Mouse (Mus musculus) cerebellum, adult 8-10 months (tissue): ENCODE measurements around the gene Mex3d.

Experiments
- DNase-seq: peaks from one replicate; pipeline ENCODE4 v3.0.0; 2022

Gene Mex3d

DNA sequence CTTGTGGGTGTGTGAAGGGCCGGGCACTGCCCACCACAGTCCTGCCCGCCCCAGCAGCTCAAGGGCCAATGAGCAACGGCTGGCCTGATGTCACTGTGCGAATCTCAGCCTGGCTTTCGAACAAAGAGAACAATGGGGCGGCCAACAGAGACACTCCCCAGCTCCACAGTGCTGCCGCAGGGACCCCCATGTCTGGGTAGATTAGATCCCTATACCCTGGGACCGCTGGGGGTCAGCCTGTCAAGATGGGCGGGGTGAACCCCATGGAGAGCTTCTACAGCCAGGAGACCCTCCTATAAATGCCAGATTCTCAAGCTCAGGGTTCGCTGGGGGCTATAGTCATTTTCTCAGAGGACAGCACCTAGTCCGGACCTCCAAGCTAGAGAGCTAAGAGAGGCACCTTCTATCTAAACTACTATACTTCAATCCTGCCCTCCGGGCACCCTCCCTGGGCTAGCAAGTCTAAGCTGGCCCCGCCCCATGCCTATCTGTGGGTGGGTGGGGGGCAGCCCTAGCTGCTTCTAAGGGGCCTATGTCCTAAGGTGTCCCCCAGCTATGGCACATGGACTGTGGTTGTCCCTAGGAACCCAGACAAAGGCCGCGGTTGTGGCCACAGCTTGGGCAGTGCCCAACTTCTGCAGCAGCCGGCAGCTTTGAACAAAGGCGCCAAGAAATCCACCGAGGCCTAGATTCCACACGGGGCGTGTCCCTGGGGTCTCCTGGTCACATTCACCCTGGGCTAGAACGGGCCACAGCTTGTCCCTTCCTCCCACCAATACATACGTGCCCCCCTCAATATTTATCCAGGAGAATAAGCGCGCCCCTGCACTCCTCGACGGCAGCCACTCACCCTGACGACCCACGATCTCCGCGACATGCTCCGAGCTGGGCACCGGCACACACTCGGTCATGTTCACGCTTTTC lies 1.4 kb downstream of the Mex3d start:
- no peak for DNase-seq

DNA sequence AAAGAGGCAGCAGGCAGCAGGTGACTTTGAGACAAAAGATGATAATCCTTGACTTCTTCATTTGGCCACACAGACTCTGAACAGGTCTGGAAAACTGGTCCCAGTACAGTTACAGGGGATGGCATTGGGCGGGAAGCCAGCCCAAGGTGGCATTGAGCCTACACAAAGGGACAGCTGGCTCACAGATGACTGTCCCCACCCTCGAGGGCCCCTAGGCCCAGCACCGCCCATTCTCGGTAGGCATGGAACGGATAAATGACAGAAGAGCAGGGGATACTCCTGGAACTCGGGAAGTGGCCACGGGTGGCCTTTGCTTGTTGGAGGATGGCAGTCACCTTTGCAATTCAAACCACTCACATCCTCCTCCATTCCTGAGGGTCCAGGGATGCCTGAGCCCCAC lies 2.1 kb downstream of the Mex3d start:
- no peak for DNase-seq

- DNase-seq: no peak
Measured at GRCm38 (mm10) chr10:80384709-80385108, 2.8 kb downstream of the Mex3d start.

- no peak for DNase-seq
Measured at GRCm38 (mm10) chr10:80384115-80384639, 3.3 kb downstream of the Mex3d start.

DNA sequence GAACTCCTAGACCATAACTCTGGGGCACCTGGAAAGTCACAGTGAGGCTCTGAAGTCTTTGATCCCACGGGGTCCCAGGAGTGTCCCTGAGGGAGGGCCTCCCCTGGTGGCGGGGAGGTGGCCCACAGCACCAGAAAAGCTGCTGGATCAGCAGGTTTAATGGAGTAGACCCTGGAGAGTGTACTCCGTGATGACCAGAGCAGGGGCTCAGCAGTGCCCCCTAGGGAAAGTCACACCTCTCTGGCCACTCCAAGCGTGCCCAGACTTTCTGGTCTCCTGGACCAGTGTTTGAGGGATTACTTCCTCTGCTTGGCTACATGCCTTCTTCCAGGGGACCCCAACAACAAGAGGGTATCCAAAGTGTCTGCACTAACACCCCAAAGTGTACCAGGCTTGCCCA lies 4.0 kb downstream of the Mex3d start:
- no peak for DNase-seq

GRCm38 (mm10) chr10:80382641-80383365 lies 4.7 kb downstream of the Mex3d start:
- no peak for DNase-seq

- no peak for DNase-seq
Measured at GRCm38 (mm10) chr10:80377716-80378115, 9.7 kb downstream of the Mex3d start.

- DNase-seq: peak; percentile 87
Measured at GRCm38 (mm10) chr10:80376160-80376559, 11.3 kb downstream of the Mex3d start.

GRCm38 (mm10) chr10:80374063-80374462 lies 13.4 kb downstream of the Mex3d start:
- peak; percentile 87 for DNase-seq

GRCm38 (mm10) chr10:80372706-80373105 lies 14.8 kb downstream of the Mex3d start:
- DNase-seq: no peak

- DNase-seq: no peak
Measured at GRCm38 (mm10) chr10:80371983-80372382, 15.5 kb downstream of the Mex3d start.

GRCm38 (mm10) chr10:80371411-80371966 lies 16.0 kb downstream of the Mex3d start:
- DNase-seq: peak; percentile 61

DNA sequence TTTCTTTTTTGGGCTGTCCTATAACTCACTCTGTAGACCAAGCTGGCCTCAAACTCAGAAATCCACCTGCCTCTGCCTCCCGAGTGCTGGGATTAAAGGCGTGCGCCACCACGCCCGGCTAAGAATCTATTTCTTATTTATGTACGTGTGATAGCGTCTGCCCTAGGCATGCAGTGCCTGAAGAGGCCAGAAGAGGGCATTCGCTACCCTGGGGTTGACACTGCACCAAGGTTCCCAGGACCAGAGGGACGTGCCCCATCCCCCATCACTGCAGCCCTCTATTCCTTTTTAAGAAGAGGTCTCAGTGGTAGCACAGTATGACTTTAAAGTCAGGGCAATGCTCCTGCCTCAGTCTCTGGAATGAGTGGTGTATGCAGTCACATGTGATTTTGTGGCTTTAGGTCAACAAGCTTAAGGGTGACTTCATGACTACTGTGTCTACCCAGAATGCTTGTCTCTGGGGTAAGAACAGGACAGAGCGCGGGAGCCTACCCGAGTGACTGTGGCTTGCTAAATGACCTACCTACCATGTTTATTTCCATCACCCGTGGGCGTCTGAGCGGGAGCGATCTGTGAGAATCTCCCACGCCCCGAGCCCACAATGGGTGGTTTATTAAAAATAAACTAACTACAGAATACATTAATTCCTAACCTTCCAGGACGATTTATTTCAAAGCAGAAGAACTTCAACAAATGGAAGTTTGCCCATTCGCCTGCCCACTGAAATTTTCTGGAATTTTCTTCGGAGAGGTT lies 17.3 kb downstream of the Mex3d start:
- DNase-seq: no peak

GRCm38 (mm10) chr10:80368392-80368791 lies 19.1 kb downstream of the Mex3d start:
- DNase-seq: no peak

DNA sequence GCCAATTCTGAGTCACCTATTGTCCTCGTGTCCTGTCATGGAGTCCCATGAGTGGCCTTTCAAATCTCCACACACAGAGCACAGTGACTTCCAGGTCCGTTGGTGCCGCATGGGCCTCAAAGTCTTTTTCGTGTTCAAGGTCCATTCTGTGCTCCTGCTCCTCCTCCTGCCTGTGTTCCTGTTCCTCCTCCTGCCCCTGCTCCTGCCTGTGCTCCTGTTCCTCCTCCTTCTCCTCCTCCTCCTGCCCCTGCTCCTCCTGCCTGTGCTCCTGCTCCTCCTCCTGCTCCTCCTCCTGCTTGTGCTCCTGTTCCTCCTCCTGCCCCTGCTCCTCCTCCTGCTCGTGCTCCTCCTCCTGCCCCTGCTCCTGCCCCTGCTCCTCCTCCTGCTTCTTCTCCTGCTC lies 19.5 kb downstream of the Mex3d start:
- DNase-seq: no peak

DNA sequence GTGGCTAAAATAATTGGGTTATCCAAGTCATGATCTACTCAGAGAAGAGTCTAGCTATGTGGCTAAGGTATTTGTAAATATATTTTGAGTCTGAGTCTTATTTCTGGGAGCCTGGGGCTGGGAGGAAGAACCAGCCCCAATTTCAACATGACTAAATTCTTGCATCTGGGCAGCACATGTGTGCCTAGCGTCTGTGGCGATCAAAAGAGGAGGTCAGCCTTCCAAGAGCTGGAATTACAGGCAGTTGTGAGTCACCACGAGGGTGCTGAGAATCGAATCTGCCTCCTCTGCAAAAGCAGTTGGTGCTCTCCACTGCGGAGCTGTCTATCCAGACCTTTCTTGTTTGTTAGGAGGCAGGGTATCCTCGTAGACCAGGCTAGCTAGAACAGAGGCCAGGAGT lies 21.7 kb downstream of the Mex3d start:
- DNase-seq: no peak

DNA sequence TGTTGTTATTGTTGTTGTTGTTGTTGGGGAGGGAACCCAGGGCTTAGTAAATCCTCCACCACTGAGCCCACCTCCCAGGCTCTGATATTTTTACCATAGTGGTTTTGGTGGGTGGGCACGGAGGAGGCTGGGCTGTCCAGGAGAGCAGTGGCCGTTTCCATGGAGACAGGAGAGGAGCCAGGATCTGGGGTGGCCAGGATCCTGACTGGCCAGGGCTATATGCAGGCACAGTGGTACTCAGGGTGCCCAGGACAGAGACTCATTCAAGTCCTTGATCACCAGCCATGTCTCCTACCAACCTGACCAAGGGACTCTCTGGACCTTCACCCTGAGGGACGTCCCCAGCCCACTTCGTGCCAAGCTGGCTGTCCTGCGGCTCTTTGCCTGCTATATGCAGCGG lies 23.7 kb downstream of the Mex3d start:
- DNase-seq: no peak

- peak; percentile 77 for DNase-seq
Measured at GRCm38 (mm10) chr10:80357994-80358639, 29.3 kb downstream of the Mex3d start.

DNA sequence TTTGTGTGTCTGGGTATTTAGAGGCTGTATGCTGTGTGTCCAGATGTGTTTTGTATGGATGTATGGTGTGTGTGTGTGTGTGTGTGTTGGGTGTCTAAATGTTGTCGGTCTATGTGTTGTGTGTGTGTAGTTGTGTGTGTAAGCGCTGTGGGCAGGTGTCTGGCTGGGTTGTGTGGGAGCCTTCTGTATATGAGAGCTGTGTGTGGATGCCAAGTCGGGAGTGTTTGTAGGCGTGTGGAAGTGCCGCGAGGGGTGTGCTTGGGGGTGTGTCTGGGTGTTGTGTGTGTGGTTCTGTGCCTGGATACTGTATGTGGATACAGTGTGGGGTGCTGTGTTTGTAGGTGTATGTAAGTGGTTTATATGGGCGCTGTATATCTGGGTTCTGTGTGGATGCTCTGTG lies 30.1 kb downstream of the Mex3d start:
- DNase-seq: no peak

DNA sequence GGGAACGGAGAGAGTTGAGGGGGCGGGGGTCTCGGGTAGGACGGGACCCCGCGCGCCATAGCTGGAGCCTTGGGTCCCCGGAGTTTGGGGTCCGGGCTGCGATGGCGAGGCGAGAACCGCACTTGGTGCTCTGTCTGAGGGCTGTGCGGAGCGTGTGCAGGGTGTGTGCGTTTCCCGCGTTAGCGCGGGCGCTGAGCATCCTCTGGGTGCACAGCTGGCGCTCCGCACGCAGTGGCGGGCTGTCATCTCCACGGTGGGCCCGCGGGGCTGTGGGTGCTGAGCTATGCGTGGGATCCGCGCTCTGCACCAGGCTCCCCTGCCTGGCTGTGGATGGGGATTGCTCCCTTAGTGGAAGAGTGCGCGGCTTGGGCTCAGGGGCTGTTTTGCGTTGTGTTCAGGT lies 30.7 kb downstream of the Mex3d start:
- DNase-seq: no peak

DNA sequence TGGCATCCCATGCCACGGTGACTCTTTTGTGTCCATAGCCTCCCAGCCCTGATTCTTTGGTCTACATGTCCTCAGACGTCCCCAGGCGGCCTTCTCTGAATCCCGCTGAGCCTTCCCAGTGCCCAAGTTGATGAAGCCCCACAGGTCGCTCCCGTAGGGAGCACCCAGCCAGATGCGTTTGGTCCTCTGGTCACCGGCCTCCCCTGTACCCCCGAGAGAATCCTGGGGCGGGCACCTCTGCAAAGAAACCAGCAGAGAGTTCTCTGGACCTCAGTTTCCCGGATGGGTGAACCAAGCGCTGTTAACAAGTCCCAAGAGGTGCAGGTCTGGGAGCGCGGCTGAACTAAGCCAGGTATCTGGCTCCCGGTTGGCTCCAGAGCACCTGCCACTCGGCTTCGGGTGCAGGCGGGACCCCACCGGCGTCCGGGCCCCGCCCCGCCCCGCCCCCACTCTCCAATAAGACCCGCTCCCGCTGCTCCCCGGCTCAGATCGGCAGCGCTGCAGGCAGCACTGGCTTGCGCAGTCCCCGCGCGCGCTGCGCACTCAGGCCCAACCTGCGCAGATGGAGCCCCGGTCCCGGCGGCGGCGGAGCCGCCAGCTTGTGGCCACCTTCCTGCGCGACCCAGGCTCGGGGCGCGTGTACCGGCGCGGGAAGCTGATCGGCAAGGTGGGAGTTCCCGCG lies 31.3 kb downstream of the Mex3d start, which contains the start of gene Plk5:
Plk5 (plus strand) TSS at position 459 of the 682 bp plus-strand sequence.
- DNase-seq: peak; percentile 72

GRCm38 (mm10) chr10:80355431-80355830 lies 32.0 kb downstream of the Mex3d start:
- DNase-seq: peak; percentile 76
